Mouse (Mus musculus): ENCODE measurements around the gene Sorcs3. TPM values are rescaled to one million over a fixed set of nuclear protein-coding genes. Genes with fewer than 3 reads are reported as not detected.

Sorcs3 gene
- polyA plus RNA-seq (2017; shearing (Covaris generic)), result not detected

DNA sequence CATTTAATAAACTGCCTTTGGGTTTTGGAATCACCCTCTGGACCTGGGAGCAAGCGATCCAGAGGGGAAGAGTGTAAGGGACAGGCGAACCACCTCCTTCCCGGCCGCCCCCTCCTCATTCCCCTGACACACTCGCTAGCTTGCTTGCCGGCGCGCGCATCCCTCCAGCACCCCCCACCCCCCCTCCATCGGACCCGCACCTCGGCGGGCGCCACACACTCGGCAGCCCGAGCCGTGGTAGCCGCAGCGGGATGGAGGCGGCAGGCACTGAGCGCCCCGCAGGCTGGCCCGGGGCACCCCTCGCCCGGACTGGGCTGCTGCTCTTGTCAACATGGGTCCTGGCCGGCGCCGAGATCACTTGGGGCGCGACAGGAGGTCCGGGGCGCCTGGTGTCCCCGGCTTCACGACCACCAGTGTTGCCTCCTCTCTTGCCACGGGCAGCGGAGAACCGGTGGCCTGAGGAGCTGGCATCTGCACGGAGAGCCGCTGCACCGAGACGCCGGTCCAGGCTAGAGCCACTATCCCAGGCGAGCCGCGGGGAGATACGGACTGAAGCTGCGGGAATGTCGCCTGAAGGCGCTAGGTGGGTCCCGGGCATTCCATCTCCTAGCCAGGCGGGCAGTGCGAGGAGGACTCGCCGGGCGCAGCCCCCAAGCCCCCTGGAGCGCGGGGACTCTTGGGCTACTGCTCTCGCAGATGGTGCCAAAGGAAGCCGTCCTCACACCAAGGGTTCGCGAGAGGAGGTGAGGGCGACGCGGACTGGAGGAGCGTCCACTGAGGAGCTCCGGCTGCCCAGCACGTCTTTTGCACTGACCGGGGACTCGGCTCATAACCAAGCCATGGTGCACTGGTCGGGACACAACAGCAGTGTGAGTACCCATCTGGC, at the start of gene Sorcs3:
Gene Sorcs3 (plus strand): TSS at position 97 of the 886 bp plus-strand sequence.
- no peak for ATAC-seq

GRCm38 (mm10) chr19:48165341-48165740, 40.5 kb upstream of the Sorcs3 start:
- no peak for ATAC-seq

- ATAC-seq, result no peak
These were observed 38.7 kb upstream of the Sorcs3 start for GRCm38 (mm10) chr19:48167110-48167509.

DNA sequence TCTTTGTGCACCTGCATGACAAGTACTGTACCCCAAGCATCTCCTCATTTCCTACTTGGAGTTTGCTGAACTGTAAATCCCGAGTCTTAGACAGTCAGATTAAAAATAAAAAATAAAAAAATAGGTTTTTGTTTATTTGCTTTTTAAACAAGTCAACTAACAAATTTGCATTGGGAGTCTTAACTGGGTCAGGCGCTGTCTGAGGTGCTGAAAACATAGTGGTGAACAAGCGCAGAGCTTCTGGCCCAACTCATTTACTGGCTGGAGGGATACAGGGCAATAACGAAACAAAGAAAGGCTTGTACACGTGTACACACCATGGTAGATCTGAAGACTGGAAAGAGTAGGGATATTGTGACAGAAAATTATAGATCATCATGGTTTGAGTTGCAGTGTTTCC, 37.5 kb upstream of the Sorcs3 start:
- ATAC-seq, result no peak

GRCm38 (mm10) chr19:48174717-48175116, 31.1 kb upstream of the Sorcs3 start:
- ATAC-seq, result no peak

DNA sequence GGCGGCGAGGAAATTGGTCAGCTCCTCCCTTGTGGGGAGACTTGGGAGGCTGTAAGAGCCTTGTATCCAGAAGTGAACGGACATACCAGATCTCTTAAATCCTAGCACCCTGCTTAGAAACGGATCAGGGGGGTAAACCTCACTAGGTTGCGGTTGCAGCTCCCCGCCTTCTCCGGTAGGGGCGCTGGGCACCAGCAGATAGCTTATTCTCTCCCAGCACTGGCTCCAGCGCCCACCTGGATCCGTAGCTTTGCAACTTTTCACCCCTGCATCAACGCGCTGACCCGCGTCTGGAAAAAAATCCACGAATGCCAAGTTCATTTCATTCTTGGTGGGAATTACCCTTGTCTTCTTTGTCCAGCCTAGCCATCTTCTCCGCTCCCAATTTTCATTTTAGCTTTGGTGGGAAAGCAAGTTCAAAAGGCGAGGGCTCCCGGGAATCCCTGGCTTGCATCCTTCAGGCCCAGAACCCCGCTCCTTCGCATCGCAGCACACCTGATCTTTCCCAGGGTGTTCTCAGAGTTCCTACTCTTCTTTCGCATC, 1.8 kb upstream of the Sorcs3 start:
- ATAC-seq, result no peak

DNA sequence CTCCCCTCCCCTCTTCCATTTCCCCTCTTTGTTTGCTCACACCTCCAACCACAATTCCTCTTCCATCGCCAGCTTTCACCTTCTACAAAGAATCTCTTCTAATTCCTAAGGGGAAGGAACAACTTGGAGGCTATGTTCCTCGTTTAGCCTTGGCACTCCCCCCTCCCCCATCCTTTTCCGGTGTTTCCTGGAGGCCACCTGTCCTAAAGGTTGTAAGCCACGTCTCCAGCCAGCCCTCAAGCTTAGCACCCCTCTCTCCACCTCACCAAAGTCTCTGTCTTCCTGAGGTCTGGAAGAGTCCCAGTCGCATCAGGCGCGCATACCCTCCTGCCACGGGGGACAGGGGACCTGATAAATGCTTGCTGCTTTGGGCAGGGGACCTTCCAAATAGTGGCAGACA, 1.3 kb upstream of the Sorcs3 start:
- ATAC-seq, result no peak

DNA sequence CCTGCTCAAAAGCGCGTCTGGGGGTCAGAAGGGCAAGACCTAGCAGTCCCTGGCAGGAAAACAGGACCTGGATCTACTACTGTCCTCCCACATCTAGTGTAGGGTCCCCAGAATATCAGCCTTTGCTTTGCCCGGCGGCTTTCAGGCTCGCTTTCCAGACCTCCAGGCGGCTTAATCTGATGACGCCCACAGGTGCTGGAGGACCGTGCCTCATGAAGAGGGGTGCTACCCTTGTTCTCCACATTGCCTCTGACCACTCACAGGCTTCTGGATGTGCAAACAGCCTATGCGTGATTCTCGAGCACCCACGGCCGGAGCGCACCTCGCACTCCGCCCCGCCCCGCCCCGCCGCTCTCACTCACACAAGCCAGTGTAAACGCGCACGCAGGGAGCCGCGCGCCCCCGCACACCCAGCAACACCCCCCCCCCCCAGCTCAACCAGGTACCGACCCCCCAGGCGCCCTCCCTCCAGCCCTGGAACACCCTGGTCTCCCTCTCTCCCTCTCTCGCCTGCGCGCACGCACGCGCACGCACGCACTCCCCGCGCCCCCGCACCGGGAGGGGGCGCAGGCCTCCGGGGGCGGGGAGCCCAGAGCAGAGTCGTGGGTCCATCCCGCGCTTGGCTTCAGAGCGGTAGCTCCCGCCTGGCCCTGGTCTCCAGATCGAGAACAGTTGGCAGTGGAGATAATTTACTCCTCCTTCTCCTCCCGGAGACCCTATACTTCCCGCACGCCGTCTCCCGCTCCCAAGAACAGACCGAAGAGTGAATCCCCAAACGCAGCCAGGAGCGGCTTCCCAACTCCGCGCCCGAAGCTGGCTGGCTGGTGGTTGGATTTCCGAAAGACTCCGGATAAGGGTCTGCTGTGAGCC, 698 bp upstream of the Sorcs3 start:
- no peak for ATAC-seq

GRCm38 (mm10) chr19:48206861-48207730, 1.3 kb downstream of the Sorcs3 start:
- no peak for ATAC-seq

DNA sequence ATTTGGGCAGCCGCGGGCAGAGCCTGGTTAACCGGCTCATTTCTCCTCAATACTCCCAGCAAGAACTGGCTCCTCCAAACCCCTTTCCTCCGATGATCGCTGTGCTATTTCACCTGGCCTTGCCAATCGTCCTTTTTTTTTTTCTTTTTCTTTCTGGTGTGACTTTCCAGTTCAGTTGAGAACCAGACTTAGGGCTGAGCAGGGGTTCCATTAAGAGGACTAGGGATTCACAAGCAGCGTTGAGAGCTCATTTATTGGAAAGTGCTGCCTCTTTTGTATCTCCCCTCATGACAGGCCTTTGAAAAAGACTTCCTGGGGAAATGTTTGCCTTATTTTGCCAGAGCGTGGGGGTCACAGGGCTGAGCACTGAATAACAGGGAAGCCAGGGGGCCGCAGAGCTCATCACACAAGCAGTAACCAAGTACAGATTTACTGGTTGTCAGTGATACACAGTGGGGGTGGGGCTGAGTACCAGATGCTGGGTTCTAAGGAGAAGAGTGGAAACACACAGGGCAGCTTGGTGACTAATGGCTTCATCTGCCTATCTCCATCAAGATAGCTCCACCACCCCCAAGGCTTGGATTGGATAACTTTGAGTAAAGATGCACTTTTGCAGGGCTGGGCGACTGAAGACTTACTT, 2.0 kb downstream of the Sorcs3 start:
- no peak for ATAC-seq

DNA sequence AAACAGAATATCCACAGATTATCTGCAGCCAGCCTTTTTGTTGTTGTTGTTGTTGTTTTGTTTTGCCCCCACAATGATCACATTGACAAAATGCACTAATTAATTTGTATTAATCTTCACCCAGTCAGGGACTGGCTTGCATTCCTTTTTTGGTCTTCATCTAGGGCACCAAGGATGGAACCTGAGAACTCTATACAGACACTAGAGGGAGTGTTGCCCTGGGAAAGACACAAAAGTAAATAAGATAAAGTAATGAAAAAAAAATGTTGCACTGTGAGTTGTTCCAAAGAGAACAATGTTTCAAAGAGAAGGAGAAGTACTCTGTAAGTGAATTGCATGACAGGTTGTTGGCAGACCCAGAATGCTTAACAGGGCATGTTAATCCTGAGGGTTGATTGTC, 9.6 kb downstream of the Sorcs3 start:
- ATAC-seq, result no peak

DNA sequence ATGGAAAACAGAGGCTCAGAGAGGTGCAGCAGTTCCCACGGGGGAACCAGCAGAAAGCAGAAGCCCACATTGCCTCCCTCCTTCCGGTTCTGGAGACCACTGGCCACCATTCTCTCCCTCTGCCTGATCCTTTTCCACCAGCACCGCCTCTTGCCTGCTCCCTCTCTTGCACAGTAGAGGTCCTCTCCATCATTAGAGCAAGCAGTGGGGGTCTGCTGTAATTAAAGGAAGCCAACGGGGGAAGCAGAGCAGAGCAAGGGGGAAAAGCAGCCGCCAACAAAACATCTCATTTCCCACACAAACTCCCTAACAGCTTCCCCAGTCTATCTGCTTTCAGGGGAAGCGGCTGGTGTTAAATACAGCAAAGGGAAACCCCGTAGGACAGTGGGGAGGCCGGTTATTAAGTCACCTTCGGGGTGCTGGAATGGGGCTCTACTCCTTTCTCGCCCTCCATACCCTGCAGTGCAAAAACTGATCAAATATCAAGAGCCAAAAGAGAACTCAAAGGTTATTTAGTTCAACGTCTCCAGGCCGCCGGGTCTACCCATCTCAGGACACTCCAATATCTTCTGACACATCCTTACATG, 32.1 kb downstream of the Sorcs3 start:
- ATAC-seq, result no peak

GRCm38 (mm10) chr19:48238391-48238790, 32.6 kb downstream of the Sorcs3 start:
- ATAC-seq, result no peak

DNA sequence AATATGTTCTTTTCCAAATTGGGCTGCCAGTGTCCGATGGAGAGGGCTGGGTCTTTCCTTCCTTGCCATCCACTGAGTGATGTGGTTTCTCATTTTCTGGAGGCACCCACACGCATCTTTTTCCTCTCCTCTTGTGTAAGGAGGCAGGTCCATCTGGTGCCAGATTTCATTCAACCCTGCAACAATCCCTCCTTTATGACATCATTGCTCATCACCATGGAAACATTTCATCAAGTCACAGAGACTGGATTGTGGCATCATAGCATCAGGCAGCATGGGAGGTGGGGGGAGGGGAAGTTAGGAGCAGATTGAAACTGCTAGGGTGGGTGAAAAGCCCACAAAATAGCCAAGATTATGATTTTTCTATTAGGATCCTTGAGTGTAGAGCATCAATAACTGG, 35.1 kb downstream of the Sorcs3 start:
- ATAC-seq, result no peak

DNA sequence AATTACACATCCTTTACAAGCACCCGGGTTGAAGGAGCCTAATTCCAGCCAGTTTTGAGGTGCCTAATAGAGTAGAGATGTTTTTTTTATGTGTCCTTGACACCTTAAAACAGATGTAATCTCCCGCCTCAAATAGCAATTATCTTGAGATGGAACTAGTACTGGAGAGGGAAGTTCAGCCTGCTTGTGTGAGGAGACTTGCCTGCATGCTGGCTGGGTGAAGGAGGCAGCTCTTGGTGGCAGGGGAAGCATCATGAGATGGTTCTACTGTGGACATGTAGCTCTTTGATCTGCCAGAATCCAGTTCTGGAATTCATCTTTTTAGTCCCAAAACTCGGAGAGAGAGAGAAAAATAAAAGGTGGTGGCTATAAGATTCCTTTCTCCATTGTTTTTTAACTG, 38.2 kb downstream of the Sorcs3 start:
- no peak for ATAC-seq

- no peak for ATAC-seq
These were observed 53.4 kb downstream of the Sorcs3 start for GRCm38 (mm10) chr19:48259223-48259622.

DNA sequence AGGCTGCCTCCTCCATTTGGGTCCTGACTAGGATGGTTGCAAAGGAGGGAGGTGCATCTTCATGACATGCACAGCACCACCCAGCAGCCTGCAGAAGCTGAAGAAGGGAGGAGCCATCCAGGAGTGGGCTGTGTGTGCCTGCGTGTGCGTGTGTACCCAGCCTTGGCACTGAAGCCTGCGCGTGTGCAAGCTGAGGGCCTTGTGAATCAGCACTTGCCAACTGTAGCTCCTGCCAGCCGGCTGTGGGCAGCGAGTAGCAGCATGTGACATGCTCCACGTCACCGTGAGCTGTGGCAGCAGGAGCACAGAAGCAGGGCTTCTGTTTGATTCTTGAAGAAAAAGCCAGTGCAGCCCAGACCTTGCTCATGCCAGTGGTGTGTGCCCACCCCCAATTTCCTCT, 54.8 kb downstream of the Sorcs3 start:
- no peak for ATAC-seq

DNA sequence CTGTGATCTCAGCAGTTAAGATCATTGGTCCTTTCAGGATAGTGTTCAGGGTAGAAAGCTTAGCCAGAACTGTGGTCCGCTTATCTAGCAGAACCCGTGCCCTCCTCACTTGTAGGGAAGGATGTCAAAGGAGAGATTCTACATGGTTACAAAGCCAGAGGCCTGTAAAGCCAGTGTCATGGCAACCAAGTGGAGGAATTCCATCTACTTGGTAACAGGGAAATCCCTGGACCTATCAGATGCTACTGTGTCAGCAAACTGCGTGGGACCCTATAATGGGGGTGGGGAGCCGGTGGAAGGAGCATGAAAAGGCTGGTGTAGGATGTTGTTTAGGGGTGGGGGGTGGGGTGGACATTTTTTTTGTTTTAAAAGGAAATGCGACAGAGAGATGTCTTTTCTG, 57.9 kb downstream of the Sorcs3 start:
- no peak for ATAC-seq

GRCm38 (mm10) chr19:48280273-48280672, 74.4 kb downstream of the Sorcs3 start:
- no peak for ATAC-seq

GRCm38 (mm10) chr19:48282250-48282649, 76.4 kb downstream of the Sorcs3 start:
- no peak for ATAC-seq

- no peak for ATAC-seq
These were observed 77.4 kb downstream of the Sorcs3 start for GRCm38 (mm10) chr19:48283217-48283616.
